Mouse (Mus musculus) monocyte, adult 5-6 weeks (primary cell): Measurements from ENCODE around the gene Ppfibp1. TPM values are rescaled to one million over a fixed set of nuclear protein-coding genes. Genes with fewer than 3 reads are reported as not detected.

Experiments used
- ATAC-seq: fragments of 153-309, 156-312 bp; replicated peaks from 2 replicates; pipeline ENCODE4 v1.8.0; 2017; ENCODE audit warnings: mild to moderate bottlenecking; ENCODE audit not compliant: low TSS enrichment, insufficient number of reproducible peaks, severe bottlenecking, poor library complexity, low FRiP score
- total RNA-seq: library from RNA; stranded (forward); fragments of 200-1000, 200-491, 200-594 nt; gene quantifications from 3 replicates; pipeline ENCODE4 v1.2.3, GENCODE M21; 2017

Ppfibp1 gene
- total RNA-seq, 1 experiment from 2014 or later = 26.2 TPM

DNA sequence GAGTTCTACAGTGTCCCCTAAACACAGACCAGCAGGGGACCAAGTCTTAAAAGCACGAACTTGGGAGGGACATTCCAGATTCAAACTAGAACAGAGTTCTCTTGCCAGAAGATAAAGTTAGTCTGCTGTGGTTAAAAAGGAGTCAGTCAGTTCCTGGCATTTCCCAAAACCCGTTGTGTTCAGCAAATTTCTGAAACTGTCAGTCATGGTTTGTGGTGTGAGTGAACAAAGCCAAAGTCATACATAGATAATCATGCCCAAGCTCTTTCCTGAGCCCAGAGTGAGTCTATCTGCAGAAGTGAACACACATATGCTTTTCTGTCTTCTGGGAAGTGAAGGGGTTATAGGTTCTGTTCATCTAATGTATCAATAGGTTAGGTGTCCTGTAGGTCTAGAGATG is 20.5 kb downstream of the Ppfibp1 start:
- ATAC-seq = no peak

DNA sequence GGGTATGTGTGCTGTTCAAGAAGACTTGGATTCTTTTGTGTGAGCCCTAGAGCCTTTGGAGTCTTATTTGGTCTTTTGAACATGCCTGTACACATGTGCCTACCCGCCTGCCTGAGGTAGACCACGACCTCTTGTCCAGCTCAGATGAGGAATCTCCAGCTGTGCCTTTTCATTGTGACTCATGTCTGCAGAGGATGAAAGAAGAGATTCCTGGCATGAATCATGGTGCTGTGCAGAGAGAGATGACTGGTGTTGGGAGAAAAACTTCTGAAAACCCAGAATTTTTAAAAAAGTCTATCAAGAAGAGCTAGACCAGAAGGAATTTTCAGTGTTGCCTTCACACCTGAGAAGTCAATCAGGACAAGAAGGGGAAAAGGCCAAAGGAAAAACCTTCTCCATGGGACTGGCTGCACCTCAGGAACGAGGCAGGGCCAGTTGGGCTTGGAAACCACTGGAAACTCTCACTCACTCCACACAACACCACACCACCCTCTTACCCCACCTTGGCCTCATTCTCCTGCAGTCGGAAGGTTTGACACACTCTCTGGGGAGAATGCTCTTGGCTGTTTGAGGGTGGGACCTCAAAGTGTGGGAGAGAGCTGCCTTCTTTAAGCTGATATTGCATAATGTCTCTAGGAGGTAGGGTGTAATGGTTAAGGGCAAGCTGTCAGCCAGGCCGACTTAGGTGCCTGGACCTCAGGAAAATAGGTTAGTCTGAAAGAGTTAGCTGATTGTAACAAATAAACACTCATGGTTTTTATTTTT is 21.6 kb downstream of the Ppfibp1 start:
- no peak for ATAC-seq

DNA sequence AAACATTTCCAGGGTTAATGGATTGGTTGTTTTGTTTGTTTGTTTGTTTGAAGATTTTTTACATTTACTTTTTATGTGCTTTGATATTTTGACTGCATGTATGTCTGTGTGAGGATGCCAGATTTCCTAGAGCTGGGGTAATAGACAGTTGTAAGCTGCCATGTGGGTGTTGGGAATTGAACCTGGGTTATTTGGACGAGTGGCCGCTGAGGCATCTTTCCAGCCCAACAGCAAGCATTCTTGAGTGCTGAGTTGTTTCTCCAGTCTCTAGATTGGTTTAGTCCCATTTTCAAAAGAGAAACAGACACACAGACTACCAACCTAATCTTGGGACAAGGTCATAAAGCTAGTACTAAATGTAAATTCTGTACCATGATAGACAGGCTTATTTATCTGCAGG is 22.5 kb downstream of the Ppfibp1 start:
- no peak for ATAC-seq

DNA sequence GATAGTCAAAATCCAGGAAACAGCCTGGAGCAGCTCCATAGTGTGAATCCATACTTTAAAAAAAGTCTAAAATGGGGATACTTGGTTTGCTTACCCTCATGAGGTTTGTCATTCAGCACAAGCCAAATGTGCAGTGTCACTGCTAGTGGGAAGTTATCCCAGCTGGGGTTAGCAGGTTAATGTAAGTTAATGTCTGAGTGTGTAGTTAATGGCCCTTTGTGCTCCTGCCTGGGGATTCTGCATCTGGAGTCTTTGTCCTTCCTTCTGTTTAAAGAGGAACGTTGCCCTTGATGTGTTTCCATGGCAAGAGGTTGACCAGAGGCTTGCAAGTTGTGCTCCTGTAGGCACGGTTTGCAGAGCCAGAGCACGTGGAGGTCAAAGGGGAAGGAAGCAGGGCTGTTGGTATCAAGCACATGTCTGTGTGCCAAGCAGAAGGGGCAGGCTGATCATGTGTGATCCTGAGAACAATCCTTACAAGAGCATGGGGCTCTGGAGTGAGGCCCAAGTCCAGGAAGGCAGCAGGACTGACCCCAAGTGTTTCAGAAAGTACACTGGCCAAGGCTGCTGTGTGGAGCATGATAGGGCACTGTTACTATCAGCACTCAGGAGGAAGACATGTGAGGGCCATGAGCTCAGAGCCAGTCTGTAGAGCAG is 24.7 kb downstream of the Ppfibp1 start:
- ATAC-seq = 0 out of 2 replicates have a peak, but pooled peaks have one; percentile 35

DNA sequence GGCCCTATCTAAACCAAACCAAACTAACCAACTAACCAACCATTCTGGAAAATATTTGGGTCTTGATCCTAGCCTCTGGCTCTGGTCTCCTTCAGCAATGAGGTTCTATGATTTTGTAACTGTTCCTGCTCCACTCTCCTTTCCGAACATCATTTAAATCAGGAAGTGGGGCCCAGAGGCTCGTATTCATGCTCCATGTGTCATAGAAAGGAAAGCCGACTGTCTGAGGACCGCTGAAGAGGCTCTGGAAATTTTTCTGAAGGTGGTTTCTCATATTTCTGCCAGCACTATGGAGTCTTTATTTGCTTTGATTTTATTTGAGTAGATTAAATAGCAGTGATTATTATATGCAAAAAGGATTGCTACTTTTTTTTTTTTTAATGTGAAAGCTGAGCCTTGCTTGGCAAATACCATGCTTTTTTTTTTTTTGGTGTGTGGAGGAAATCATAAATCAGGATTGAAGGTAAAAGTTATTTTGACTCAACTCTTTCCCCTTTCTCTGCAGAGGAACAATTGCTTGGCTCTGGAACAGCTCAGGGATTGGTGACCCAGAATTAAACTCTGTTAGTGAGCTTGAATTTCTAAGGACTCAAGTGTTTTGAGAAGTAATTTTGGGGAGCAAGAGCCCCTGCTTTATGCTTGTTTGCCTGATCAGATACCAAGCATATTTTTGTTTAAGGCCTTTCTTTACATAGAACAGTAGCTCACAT is 25.4 kb downstream of the Ppfibp1 start:
- no peak for ATAC-seq

DNA sequence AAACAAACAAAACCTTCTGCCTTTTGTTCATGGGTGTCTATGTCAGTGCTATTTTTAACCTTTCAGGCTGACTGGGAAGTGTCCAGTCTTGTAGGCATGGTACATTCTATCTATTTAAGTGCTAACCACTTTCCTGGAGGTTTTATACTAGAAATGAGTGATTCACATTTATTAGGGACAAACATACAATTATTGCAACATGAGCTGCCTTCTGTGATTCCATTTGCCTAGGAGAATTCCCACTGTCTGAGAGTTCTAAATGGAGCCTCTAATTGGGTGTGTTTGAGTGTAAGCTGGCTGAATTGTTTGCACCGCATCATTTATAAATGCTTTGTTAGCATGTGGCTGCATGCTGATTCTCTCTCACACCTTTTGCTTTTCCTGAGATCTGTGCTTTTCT is 27.5 kb downstream of the Ppfibp1 start:
- no peak for ATAC-seq

DNA sequence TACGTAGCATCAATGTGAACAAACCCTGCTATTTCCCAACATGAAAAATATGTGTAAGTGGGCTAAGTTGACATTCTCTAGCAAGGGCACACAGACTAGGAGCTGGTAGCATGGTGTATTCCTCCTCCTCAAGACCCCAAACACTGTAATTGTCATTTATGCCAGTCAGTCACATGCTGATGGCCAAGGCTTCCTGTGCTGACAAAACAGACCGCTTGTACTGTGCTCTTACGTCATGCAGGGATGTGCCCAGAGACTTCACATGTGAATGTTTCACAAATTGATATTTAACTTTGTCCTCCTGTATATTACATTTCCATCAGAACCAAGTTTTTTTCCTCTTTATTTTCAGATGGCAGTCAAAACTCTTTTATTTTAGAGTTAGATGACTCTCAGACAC is 29.1 kb downstream of the Ppfibp1 start:
- ATAC-seq = no peak

DNA sequence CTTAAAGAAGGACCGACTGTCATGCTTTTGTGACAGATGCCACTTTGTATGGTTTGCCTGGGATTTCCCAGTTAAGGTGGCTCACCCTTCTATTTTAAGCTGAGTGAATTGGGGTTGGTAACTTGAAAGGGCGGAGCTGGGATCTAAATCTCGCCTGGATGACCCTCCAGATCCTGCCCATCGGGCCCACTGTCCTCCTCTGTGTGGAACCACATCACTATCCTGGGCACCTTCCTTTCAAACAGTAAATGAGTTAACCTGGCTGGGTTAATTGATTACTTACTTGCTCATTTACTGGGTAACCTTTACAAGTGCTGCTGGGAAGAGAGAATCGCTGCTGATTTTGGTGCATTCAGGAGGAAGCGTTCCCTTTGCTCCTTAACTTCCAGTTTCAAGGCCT is 30.1 kb downstream of the Ppfibp1 start:
- ATAC-seq = no peak

DNA sequence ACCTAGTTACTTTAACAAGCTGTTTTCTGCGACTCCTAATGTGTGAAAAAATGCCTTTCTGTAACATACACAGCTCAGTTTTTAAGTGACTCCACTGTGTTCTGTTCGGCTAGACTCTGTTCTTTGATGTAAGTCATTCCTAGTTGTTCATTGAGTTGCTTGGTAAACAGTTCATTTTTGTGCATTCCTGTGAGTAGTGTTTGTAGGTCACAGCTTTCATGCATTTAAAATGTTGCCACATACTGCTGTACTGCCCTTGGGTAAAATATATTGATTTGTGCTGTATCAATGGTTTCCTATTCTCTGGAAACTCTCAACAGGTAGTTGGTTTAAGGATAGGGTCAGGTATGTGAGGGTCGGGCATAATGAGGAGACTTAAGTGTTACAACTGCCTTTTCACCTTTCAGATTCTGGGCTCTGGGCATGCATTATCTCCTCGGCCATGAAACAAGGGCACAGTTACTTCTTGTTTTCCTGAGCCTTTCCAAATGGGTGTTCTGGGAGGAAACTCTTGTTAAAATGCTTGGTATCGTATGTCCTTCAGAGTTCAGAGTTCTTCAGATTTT is 38.2 kb downstream of the Ppfibp1 start:
- no peak for ATAC-seq

DNA sequence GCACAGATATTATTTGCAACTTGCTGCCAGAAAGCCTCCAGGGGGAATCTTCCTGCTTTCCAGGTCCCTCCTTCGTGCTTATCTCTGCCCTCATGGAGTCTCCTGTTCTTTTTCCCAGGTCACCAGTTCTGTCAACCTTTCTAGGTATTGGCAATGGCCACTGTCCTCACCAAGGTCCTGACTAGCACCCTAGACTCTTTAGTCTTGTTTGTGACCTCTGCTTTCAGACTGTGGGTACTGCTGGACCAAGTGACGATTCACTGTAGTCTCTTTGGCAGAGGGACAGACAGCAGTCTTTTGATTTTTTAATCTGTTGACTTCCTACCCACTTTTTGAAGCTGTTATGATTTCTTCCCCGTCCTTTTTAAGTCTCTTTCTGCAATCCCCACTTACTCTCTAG is 39.8 kb downstream of the Ppfibp1 start:
- ATAC-seq = no peak

DNA sequence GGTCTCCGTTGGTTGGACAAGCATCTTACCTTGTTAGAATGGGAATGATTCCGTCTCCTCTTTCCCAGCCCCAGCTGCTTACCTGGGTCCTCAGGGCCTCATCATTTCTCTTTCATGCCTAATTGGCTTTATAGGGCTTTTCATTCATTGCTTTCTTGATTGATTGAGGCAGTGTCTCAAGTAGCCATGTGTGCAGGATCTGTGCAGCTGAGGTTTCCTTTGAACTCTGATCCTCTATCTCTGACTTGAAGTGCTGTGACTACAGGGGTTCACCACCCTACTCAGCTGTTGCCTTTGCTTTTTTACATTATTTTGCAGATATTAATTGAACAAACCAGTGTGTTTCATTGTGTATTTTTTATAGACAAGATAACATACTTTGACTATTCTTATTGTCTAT is 40.7 kb downstream of the Ppfibp1 start:
- no peak for ATAC-seq

DNA sequence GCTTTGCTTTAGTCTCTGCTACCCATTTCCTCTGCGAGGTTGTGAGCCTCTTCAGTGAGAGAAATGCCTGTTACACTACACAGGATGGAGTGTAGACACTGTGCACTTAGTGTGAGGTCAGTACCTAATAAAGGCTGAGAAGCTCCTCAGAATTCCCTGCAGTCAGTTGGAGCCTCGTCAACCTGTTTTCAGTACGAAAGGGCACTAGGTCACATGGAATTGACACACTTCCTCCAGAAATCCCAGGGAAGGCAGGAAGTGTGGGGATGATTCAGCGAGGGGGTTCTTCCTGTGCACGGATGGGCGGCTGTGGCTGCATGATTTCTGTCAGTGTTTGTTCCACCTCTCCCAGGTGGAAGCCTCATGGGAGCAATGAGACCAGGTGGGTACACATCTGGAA is 44.8 kb downstream of the Ppfibp1 start:
- ATAC-seq = no peak

DNA sequence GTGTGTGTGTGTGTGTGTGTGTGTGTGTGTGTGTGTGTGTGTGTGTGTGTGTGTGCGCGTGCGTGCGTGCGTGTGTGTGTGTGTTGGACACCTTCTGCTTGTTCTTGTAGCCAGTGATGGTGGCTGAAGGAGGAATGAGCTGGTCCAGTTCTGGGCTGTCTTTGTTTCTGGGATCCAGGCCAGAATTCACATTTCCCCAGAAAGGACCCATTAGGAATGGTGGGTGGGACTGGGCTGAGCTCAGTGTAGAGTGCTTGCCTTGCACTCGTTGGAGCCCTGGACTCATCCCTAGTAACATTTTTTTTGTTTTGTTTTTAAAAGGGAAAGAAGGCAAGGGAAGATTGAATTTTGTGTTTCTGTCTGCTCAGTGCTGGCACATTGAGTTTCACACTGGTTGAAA is 47.7 kb downstream of the Ppfibp1 start:
- no peak for ATAC-seq

DNA sequence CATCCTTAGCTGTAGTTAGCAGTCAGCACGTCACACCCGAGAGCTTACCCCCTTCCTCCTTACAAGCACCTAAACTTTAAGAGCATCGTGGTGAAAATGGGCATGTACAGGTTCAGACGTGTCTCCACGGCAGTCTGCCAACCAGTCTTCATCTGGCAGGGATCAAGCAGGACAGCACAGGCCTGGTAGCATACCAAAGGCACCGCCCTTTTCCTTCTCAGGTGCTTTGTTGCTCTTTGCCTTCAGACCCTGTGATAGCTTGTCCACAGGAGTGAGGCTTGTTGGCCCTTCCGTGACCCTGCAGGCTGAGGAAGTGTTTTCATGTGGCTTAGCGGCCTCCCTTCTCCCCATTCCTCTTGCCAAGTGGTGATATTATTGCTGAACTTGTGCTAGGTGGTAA is 50.7 kb downstream of the Ppfibp1 start:
- no peak for ATAC-seq

DNA sequence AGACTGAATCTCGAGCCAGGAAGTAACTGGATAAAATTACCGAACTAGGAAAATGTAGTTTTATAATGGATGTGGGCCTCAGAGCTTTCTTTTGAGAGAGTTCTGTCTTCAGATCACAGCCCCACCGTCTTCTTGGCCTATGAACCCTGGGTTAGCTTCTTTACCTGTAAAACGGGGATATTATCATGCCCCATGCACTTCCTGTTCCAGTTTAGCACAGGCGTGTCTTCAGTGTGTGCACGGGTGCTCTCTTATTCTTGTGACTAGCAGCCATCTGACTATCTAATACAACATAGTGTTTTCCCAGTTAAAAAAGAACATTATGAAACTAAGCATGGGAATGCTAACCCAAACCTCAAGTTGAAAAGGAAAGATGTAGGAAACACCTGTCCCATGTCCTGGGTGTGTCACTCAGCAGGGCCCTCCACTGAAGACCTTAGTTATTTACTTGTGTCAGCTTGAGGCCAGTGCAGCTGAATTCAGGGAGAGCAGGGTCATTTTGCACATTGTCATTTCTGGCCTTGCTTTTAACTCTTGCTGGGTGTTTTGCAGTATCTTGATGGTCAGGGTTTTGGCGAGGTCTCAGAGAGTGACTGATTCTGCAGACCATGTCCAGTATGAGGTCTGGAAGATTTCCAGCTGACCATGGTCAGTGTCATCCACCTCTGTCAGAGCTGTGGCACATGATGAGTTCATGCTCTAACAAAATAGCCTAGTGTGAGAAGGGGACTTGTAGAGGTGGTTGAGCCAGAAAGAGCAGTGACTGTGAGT is 53.4 kb downstream of the Ppfibp1 start:
- no peak for ATAC-seq

DNA sequence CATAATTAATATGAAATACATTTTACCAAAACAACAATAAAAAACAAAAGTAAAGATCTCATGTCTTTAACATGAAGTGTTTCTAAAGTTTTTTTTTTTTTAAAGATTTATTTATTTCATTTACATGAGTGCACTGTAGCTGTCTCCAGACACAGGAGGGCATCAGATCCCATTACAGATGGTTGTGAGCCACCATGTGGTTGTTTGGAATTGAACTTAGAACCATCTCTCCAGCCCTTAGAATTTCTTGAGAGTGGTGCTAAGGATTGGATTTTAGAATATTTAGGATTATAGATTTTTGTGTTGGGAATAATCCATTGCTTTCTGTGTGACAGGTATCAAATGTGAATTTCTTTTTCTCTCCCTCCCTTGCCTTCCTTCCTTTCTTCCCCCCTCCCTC is 55.7 kb downstream of the Ppfibp1 start:
- ATAC-seq = no peak

DNA sequence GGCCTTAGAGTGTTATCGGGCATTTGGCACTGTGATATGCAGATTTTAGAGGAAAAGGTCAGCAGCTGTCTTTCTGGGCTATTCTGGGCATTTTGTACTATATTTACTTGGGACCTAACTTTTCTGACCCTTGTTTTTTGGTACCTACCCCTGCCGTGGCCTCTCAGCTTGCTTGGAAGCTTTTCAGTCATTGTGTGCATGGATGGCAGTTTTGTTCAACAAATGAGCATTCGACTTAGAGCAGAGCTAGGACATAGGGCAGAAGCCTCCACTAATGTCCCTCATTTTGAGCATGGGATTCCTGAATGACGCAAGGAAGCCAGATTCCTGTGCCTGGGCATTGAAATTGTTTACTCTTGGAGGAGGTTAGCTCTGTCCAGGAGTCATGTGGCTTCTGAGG is 56.5 kb downstream of the Ppfibp1 start:
- no peak for ATAC-seq

DNA sequence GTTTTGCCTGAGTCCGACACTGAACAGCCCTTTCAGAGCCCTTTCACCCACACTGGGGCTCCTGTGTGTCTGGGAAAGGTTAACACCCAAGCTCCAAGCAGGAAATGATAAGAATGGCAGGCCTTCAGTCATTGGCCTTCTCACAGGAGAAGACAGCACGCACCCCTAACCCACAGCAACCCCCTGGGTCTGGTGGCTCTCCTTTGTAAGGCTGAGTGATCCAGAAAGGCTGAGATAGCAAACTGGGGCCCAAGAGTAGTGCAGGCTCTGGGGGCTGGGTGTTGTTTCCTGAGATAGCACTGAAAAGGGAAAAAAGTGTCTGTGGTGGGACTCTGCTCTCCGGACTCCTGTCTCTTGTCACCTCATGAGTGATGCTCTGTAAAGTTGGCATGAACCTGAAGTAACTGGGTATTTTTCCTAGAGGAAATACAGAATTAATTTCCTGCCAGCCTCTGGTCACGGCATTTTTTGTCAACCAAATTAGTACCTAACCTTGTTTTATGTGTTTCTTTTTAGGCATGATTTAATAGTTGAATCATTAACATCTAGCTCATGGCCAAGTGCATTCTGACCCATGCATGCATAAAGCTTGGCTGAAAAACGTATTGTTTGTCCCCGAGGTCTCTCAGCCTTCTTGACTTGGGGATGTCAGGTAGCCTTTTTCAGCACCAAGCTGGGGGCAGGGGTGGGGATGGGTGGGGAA is 58.2 kb downstream of the Ppfibp1 start:
- no peak for ATAC-seq
